Mouse (Mus musculus) gonadal fat pad, adult 2 months (tissue): ENCODE results near the gene Smim14. TPM values are rescaled to one million over a fixed set of nuclear protein-coding genes. Genes with fewer than 3 reads are reported as not detected.
"Not testable (repeated sequence)": the region's sequence is repeated elsewhere in the genome, so short reads cannot be mapped to it uniquely, and the experiment has no call there.

Experiments used
- DNase-seq: peaks from one replicate; pipeline ENCODE4 v3.0.0-alpha.2; 2012; ENCODE audit warnings: low read depth
- polyA plus RNA-seq: library from polyadenylated mRNA; depleted of rRNA; stranded (reverse); fragments of >200 nt; gene quantifications from 2 replicates; pipeline ENCODE4 v1.2.3, GENCODE M21; 2012; rRNA removed

Gene Smim14
- polyA plus RNA-seq, result 230 and 254 TPM in 2 replicates

GRCm38 (mm10) chr5:65536751-65537419 is at the start of gene Smim14, which contains the start of gene Ube2k:
Gene Smim14 (minus strand): TSS chr5:65537184.
Gene Ube2k (plus strand): TSS chr5:65537233.
- no peak for DNase-seq

- DNase-seq, result no peak
Measured at GRCm38 (mm10) chr5:65586291-65586690, 49.3 kb upstream of the Smim14 start.

GRCm38 (mm10) chr5:65578545-65578944 is 41.6 kb upstream of the Smim14 start:
- DNase-seq, result peak; percentile 61

- DNase-seq, result no peak
Measured at GRCm38 (mm10) chr5:65575896-65576295, 38.9 kb upstream of the Smim14 start.

- DNase-seq, result no peak
Measured at GRCm38 (mm10) chr5:65574876-65575275, 37.9 kb upstream of the Smim14 start.

GRCm38 (mm10) chr5:65565486-65565885 is 28.5 kb upstream of the Smim14 start:
- DNase-seq, result no peak

GRCm38 (mm10) chr5:65561125-65561893 is 24.3 kb upstream of the Smim14 start:
- no peak for DNase-seq

- no peak for DNase-seq
Measured at GRCm38 (mm10) chr5:65557109-65557508, 20.1 kb upstream of the Smim14 start.

GRCm38 (mm10) chr5:65549677-65550076 is 12.7 kb upstream of the Smim14 start:
- peak; percentile 82 for DNase-seq

- DNase-seq, result no peak
Measured at GRCm38 (mm10) chr5:65544616-65545015, 7.6 kb upstream of the Smim14 start.

GRCm38 (mm10) chr5:65543491-65543890 is 6.5 kb upstream of the Smim14 start:
- DNase-seq, result no peak

- DNase-seq, result no peak
Measured at GRCm38 (mm10) chr5:65541889-65542288, 4.9 kb upstream of the Smim14 start.

GRCm38 (mm10) chr5:65539786-65540185 is 2.8 kb upstream of the Smim14 start:
- DNase-seq, result no peak

- no peak for DNase-seq
Measured at GRCm38 (mm10) chr5:65538829-65539228, 1.8 kb upstream of the Smim14 start.

GRCm38 (mm10) chr5:65538121-65538520 is 1.1 kb upstream of the Smim14 start:
- DNase-seq, result no peak

GRCm38 (mm10) chr5:65537420-65538071 is 562 bp upstream of the Smim14 start:
- DNase-seq, result no peak

- not testable (repeated sequence) for DNase-seq
Measured at GRCm38 (mm10) chr5:65536068-65536465, 917 bp downstream of the Smim14 start.

- DNase-seq, result no peak
Measured at GRCm38 (mm10) chr5:65535457-65536067, 1.4 kb downstream of the Smim14 start.

GRCm38 (mm10) chr5:65534496-65534895 is 2.5 kb downstream of the Smim14 start:
- DNase-seq, result no peak

- no peak for DNase-seq
Measured at GRCm38 (mm10) chr5:65531283-65531682, 5.7 kb downstream of the Smim14 start.

- no peak for DNase-seq
Measured at GRCm38 (mm10) chr5:65525674-65526443, 11.1 kb downstream of the Smim14 start.
